Mouse (Mus musculus) hindbrain, embryonic 14.5 days (tissue): ENCODE results near the gene Tbx3. TPM values are rescaled to one million over a fixed set of nuclear protein-coding genes. Genes with fewer than 3 reads are reported as not detected.

Experiments used
- ATAC-seq: fragments of 200-750 bp; cut with Nextera tagmentation; 2 replicates; pipeline ENCODE4 v1.8.0; 2017; ENCODE audit warnings: moderate number of reproducible peaks, mild to moderate bottlenecking, moderate TSS enrichment, moderate library complexity; ENCODE audit not compliant: low FRiP score
- DNase-seq: peaks from one replicate; pipeline ENCODE4 v3.0.0-alpha.2; 2015; ENCODE audit warnings: low spot score
- H3K27ac ChIP-seq: fragments of 300-500 bp; sonication (generic); 2 replicates; pipeline ENCODE4 v1.5.1; 2014; ENCODE audit warnings: mild to moderate bottlenecking, moderate library complexity
- H3K27me3 ChIP-seq: fragments of 300-500 bp; sonication (generic); 2 replicates; pipeline ENCODE4 v1.6.1; 2014; ENCODE audit warnings: mild to moderate bottlenecking, low read length, mixed read lengths; ENCODE audit not compliant: control insufficient read depth, insufficient read depth
- H3K36me3 ChIP-seq: fragments of 300-500 bp; sonication (generic); replicated peaks from 2 replicates; pipeline ENCODE4 v1.6.1; 2014; ENCODE audit not compliant: control insufficient read depth, insufficient read depth
- H3K4me1 ChIP-seq: fragments of 300-500 bp; sonication (generic); replicated peaks from 2 replicates; pipeline ENCODE4 v1.6.1; 2014; ENCODE audit warnings: antibody characterized with exemption, low read length, mixed read lengths; ENCODE audit not compliant: control insufficient read depth, insufficient read depth
- H3K4me2 ChIP-seq: fragments of 300-500 bp; sonication (generic); replicated peaks from 2 replicates; pipeline ENCODE4 v1.6.1; 2014; ENCODE audit warnings: mild to moderate bottlenecking, moderate library complexity
- H3K4me3 ChIP-seq: fragments of 300-500 bp; sonication (generic); replicated peaks from 2 replicates; pipeline ENCODE4 v1.5.1; 2014; ENCODE audit warnings: mild to moderate bottlenecking, low read length
- H3K9ac ChIP-seq: fragments of 300-500 bp; sonication (generic); 2 replicates; pipeline ENCODE4 v1.6.1; 2014
- H3K9me3 ChIP-seq: fragments of 300-500 bp; sonication (generic); 2 replicates; pipeline ENCODE4 v1.6.1; 2016; ENCODE audit warnings: low read length; ENCODE audit not compliant: control insufficient read depth
- WGBS: fragments of 180-500 bp; shearing (Covaris S2); extraction: QIAGEN DNeasy Blood & Tissue Kit; methylation state at CpG from one replicate; pipeline ENCODE4 v1.1.7; 2014; 5-methylcytosine and 5-hydroxymethylcytosine counted together
- polyA plus RNA-seq: library from polyadenylated mRNA; unstranded; fragments of >200 nt; fragmentation: Nextera tagmentation; extraction: Ambion mirVana; gene quantifications from 2 replicates; pipeline ENCODE4 v1.2.1, GENCODE M21; 2014

The Tbx3 gene
- polyA plus RNA-seq, 1 experiment from 2014 or later, result 6.6 TPM

DNA sequence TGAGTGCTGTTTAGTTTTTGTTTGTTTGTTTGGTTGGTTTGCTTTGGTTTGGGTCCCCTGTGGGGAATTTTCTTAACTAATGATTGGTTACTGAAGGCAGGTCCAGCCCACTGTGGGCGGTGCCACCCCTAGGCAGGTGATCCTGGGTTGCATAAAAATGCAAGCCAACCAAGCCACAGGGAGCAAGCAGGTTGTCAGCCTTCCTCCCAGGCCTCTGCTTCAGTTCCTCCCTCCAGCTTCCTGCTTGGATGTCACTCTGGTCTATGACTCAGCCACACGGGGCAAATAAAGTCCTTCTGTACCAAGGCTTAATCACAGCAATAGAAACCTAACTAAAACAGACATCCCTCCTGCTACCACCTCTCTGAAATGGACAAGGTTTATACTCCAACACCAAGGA lies 35.6 kb upstream of the Tbx3 start:
- no peak for ATAC-seq
- no peaks in the 10 kb centered on the region for H3K36me3 ChIP-seq
- no peaks in the 10 kb centered on the region for H3K9me3 ChIP-seq
- no peak for DNase-seq
- no peaks in the 10 kb centered on the region for H3K4me1 ChIP-seq
- no peak overlapping the region for H3K4me2 ChIP-seq
- WGBS, result 78% methylated on average over 2 of the region's 2 CpGs
- H3K9ac ChIP-seq, result no peak overlapping the region
- no peak overlapping the region for H3K4me3 ChIP-seq
- H3K27ac ChIP-seq, result no peak overlapping the region
- H3K27me3 ChIP-seq, result 0 out of 2 replicates have a peak, but pooled peaks cover 3% of the 10 kb centered on the region

DNA sequence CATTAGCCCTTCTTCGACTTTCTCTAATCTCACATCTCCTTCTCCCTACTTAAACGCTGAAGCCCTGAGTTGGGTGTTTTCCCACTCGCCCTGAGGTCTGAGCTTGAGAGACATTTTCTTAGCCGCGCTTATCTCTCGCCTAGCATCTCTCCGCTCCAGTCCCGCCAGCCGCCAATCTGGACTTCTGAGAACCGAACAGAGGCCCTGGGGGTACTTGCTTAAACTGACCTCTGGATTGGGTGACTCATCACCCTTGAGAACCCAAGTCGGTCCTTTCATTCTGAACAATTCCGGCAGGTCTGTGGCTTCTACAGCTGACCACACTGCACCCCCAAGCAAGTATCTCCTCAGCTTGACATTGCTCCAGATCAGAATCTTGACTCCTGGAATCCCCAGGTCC lies 32.2 kb upstream of the Tbx3 start:
- Histone ChIP-seq H3K27ac (no peak overlapping the region), H3K4me3 (no peak overlapping the region), H3K9me3 (no peaks in the 10 kb centered on the region), H3K36me3 (no peaks in the 10 kb centered on the region), H3K27me3 (peaks cover 15% of the 10 kb centered on the region), H3K9ac (no peak overlapping the region), H3K4me2 (no peak overlapping the region), H3K4me1 (no peaks in the 10 kb centered on the region; the same call in 1 of the 2 replicates)
- WGBS, result 81% methylated on average over 12 of the region's 12 CpGs
- ATAC-seq (no peak), DNase-seq (no peak)

DNA sequence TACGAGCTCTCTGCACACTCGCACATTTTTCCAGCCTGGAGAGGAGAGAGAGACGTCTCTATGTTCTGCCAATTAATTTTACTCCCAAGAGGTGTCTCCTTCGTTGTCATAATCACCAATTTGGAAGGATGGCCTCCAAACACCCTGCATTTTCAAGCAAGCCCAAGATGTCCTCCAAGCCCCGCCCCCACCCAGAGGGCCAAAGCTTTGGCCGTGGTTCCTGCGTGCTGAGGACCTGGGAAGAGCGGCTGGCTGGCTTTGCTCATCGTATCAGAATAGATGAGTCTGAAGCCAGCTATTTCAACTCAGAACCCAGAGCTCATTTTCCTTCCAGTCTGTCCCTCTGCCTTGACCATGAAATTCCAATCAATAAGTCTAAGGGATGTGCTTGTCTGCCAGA lies 29.4 kb upstream of the Tbx3 start:
- Histone ChIP-seq H3K36me3 (no peaks in the 10 kb centered on the region), H3K9me3 (no peaks in the 10 kb centered on the region), H3K9ac (no peak overlapping the region), H3K4me1 (no peaks in the 10 kb centered on the region; the same call in 1 of the 2 replicates), H3K27ac (no peak overlapping the region), H3K4me3 (no peak overlapping the region), H3K27me3 (peaks cover 29% of the 10 kb centered on the region), H3K4me2 (no peak overlapping the region)
- DNase-seq, result no peak
- no peak for ATAC-seq
- WGBS, result 56% methylated on average over 9 of the region's 9 CpGs

DNA sequence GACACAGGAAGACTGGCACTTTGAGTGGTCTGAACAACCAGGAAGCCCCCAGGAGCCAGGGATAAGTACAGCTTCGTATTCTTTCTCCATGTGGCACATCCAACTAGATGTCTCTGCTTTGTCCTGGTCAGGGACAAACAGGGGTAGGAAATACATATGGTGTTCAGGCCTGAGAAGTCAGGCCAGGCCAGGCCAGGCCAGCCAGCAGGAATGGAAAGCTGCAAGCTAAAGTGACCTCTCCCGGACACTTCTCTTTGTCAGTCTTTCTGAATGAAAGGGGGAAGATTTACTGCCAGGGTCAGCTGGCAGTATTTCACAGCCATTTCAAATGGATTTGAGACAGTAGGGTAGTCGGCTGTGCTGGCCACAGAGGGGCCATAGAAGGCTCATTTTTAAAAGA lies 28.8 kb upstream of the Tbx3 start:
- ATAC-seq, result no peak
- Histone ChIP-seq H3K27ac (no peak overlapping the region), H3K9ac (no peak overlapping the region), H3K4me3 (no peak overlapping the region), H3K36me3 (no peaks in the 10 kb centered on the region), H3K4me2 (no peak overlapping the region), H3K9me3 (no peaks in the 10 kb centered on the region), H3K27me3 (peaks cover 29% of the 10 kb centered on the region), H3K4me1 (no peaks in the 10 kb centered on the region; the same call in 1 of the 2 replicates)
- no peak for DNase-seq
- WGBS, result 12% methylated on average over 3 of the region's 3 CpGs

DNA sequence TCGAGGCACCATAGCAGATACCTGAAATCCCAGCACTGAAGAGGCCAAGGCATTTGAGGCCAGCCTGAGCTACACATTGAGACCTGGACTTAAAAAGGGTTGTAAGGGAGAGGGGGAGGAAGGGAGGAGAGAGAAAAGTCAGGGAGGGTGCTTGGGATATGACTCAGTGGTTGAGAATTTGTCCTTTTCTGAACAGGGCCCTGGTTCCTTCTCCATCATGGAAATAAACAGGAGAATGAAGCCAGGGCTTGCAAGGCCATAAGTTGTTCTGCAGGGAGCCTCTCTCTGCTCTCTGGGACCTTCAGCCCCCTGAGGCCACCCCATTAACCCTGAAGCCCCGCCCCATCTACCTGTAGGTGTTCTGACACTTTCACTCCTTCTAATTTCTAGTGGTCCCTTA lies 23.5 kb upstream of the Tbx3 start:
- no peaks in the 10 kb centered on the region for H3K9me3 ChIP-seq
- no peak overlapping the region for H3K4me2 ChIP-seq
- no peak overlapping the region for H3K4me3 ChIP-seq
- H3K27me3 ChIP-seq, result peaks cover 50% of the 10 kb centered on the region
- 58% methylated on average over 2 of the region's 2 CpGs for WGBS
- no peaks in the 10 kb centered on the region for H3K4me1 ChIP-seq
- H3K27ac ChIP-seq, result no peak overlapping the region
- ATAC-seq (no peak), DNase-seq (no peak)
- H3K9ac ChIP-seq, result no peak overlapping the region
- no peaks in the 10 kb centered on the region for H3K36me3 ChIP-seq

DNA sequence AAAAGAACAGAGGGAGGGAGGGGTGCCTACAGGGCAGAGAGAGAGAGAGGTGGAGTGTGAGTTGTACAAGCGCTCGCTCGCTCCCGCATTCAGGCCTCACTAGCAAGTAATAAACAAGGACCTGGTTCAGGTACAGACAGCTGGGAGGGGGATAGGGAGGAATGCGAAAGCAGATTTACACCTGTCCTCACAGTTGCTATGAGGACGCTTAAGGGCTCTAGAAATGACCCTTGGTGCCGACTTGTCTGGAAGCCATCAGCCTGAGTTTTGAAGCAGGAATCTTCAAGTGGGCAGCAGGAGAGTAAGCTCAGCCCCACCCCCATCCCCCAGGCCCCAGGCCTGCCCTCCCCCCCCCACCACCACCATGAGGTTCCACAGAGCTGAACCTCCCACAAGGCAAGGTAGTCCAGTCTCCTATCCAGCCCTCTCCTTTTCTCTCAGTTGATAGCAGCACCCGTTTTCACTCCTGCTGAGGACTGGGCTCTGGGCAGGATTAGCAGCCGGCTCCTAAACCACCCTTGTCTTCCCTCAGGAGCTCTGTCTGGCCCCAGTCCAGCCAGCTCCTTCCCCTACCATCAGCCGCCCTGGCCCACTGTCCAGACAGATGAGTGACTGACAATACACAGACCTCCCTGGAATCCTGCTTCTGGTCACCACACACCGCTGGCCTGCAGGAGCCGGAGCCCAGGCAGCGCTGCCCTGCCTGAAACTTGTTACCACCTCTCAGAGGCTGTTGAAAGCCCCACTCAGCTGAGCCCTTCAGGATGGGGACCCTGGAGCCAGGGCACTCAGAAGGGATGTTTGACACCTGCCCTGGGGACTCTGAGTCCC lies 19.1 kb upstream of the Tbx3 start:
- H3K9me3 ChIP-seq, result no peaks in the 10 kb centered on the region
- H3K27ac ChIP-seq, result no peak overlapping the region
- ATAC-seq (no peak), DNase-seq (no peak)
- no peak overlapping the region for H3K4me2 ChIP-seq
- H3K27me3 ChIP-seq, result peaks cover 69% of the 10 kb centered on the region
- WGBS, result 34% methylated on average over 13 of the region's 13 CpGs
- H3K4me3 ChIP-seq, result no peak overlapping the region
- no peak overlapping the region for H3K9ac ChIP-seq
- H3K4me1 ChIP-seq, result no peaks in the 10 kb centered on the region
- H3K36me3 ChIP-seq, result no peaks in the 10 kb centered on the region

DNA sequence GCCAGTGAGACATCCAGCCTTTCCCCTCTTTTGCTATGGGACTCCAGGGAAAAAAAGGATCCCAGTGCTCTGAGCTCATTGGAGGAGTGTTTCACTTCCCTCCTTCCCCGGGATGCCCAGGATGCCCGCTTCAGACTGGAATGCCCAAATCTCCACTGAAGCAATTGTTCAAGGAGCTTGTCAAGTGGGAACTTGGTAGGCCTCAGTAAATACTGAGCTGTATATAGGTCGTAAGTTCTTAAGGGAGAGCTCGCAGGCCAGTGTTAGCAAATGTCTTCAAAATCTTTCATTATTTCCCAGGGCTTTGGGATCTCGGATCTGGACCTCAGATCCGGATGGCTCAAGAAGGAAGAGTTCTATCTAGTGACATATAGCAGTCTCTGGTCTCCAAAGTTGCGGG lies 14.1 kb upstream of the Tbx3 start:
- no peak overlapping the region for H3K4me2 ChIP-seq
- no peak for ATAC-seq

DNA sequence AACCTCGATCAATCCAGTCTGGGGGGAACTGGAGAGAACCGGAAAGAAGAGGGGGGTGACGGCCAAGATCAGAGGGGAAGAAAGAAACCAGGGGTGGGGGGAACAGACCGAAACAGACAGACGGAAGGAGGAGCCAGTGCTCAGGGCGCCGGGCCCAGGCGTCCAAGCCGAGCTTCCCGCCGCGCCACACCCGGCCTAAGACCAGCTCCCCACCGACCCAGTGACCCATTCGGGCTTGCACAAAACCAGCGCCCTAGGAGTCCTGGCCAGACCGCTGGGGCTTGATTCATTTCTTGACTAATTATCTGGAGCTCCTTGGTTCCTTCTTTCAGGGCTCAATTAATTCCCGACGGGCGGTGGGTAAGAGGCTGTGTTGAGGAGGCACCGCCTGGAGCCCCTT lies 13.6 kb upstream of the Tbx3 start:
- Histone ChIP-seq H3K36me3 (no peaks in the 10 kb centered on the region), H3K27me3 (peaks cover 96% of the 10 kb centered on the region)
- DNase-seq, result no peak

More for the DNA sequence above, 14.1 kb upstream of the Tbx3 start:
- Histone ChIP-seq H3K9ac (no peak overlapping the region), H3K27me3 (peaks cover 96% of the 10 kb centered on the region), H3K4me1 (no peaks in the 10 kb centered on the region), H3K9me3 (no peaks in the 10 kb centered on the region), H3K4me3 (no peak overlapping the region), H3K27ac (no peak overlapping the region), H3K36me3 (no peaks in the 10 kb centered on the region)
- DNase-seq, result no peak
- 6% methylated on average over 7 of the region's 7 CpGs for WGBS

DNA sequence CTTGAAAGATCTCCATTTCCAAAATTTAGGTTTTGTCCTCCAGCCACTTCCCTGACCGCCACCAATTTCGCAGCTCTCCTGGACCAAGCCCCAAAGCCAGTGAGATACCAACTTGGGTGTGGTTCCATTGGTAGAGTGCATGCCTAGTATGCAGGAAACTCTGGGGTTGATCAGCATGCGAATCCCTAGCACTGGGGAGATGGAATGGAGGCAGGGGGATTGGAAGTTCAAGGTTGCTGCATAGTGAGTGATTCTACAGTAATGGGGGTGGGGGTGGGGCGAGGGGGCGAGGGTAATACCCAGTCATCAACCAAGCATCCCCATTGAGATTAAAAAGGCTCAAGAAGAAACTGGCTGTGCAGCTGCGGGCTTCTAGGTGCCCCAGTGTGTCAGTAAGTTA lies 13.1 kb upstream of the Tbx3 start:
- no peaks in the 10 kb centered on the region for H3K9me3 ChIP-seq
- H3K27me3 ChIP-seq, result peaks cover 98% of the 10 kb centered on the region
- H3K36me3 ChIP-seq, result no peaks in the 10 kb centered on the region
- DNase-seq, result no peak
- WGBS, result 2% methylated on average over 6 of the region's 6 CpGs
- H3K27ac ChIP-seq, result no peak overlapping the region
- H3K4me2 ChIP-seq, result no peak overlapping the region
- no peak overlapping the region for H3K9ac ChIP-seq
- H3K4me1 ChIP-seq, result no peaks in the 10 kb centered on the region
- H3K4me3 ChIP-seq, result no peak overlapping the region
- no peak for ATAC-seq

More for the DNA sequence above, 13.6 kb upstream of the Tbx3 start:
- H3K9me3 ChIP-seq, result no peaks in the 10 kb centered on the region
- H3K9ac ChIP-seq, result no peak overlapping the region
- H3K27ac ChIP-seq, result no peak overlapping the region
- no peaks in the 10 kb centered on the region for H3K4me1 ChIP-seq
- H3K4me2 ChIP-seq, result no peak overlapping the region
- no peak overlapping the region for H3K4me3 ChIP-seq
- WGBS, result 1% methylated on average over 21 of the region's 21 CpGs
- no peak for ATAC-seq
